Mouse (Mus musculus) thymus, postnatal 36 days (tissue): ENCODE measurements around the gene 4933430I17Rik.

Source experiments
- DNase-seq, 2 experiments: peaks; one replicate each; pipeline ENCODE4 v3.0.0; 2022; ENCODE audit warnings: mixed read lengths in 2 of 2

4933430I17Rik gene

GRCm38 (mm10) chr4:62505991-62506390 is 19.2 kb upstream of the 4933430I17Rik start:
- DNase-seq, result no peak

- DNase-seq, result peak; percentile 61 to 67
These were observed 18.4 kb upstream of the 4933430I17Rik start for GRCm38 (mm10) chr4:62506798-62507197.

DNA sequence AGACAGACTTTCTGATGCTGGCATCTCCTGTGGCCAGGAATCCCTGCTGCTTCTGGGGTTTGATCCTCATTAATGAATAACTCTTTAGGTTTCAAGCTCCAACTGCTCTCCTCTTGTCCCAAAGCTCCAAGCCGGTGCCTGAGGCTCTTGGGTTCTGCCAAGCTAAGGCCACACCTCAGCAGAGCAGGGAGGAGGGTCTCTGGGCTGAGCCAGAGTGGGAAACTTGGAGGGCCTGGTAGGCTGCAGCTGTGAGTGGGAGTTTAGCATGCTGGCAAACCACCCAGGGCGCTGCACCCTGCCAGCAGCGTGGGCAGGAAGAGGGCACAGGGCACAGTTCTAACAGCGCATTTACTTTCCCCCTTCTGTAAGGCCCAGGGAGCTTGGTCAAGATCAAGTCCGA is 16.3 kb upstream of the 4933430I17Rik start:
- no peak for DNase-seq

- DNase-seq, result no peak
These were observed 15.2 kb upstream of the 4933430I17Rik start for GRCm38 (mm10) chr4:62509946-62510345.

DNA sequence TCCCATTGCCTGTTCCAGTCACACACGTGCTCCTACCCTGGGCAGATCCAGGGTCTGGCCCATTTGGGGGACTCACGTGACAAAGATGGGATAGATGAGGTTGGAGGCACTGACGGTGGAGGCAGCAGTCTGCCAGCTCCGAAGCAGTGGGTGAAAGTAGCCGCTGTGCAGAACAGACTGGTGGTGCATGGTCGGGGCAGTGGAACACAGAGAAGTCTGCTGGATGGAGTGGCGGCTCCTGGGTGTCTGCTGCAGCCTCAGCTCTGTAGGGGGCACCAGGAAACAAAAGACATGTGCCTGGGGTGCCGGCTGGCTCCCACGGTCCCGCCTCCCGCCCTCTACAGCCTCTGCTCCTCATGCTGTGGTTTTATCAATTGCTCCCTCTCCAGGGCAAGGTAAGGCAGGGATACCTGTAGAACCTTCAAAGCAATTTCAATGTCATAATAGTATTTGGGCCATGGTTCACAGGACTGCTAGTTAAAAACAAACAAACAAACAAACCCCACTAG is 11.1 kb upstream of the 4933430I17Rik start:
- DNase-seq, result no peak

DNA sequence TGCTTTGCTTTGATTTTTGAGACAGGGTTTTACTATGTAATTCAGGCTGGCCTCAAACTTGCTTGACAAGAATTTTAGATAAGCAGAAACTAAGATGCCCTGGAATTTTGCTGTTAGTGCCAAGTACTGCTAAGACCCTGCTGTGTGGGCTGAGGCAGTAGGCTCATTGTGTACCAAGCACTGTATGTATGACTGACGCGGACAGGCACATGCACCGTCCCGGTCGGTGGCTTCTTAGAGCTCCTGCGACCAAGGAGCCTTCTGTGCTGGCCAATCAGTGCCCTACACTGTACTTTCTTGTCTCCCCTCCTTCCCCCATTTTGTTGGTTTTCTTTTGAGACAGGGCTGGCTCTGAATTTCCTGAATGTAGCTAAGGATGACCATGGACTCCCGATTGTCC is 10.2 kb upstream of the 4933430I17Rik start:
- no peak for DNase-seq

GRCm38 (mm10) chr4:62515490-62515889 is 9.7 kb upstream of the 4933430I17Rik start:
- DNase-seq, result no peak

GRCm38 (mm10) chr4:62516079-62516478 is 9.1 kb upstream of the 4933430I17Rik start:
- DNase-seq, result no peak

DNA sequence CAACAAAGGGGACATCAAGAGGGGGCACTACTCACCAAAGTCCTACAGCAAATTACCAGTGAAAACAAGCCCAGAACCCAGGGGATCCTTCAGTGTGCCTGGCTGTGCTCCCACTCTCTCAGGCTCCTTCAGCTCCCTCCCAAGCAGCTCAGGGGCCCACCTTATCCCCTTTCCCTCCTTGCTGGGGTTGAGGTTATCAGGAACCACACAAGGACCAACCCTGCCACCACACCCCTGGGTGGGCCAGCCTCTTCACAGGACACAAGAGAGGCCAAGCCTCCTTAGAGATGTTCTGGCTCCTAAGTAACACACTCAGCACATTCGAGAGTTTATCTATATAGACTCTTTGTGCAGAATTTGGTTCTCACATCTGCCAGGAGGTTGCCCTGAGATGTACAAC is 8.6 kb upstream of the 4933430I17Rik start:
- no peak for DNase-seq

DNA sequence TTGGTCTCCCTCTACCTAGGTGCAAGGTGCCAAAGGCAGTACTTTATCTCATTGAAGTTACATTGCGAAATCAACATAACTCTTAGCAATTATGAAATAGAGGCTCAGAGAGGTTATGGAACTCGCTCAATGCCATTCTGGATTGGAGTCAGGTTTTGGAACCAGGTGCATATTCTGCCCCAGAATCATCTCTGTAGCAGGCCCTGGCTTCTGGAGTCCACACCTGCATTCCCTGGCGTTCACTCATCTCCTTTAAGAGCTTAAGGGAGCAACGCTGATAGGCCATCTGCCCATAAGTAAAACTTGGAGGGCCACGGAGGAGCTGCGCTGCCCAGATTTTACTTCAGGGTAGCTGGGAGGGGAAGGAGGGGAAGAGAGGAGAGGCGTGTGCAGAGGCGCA is 8.1 kb upstream of the 4933430I17Rik start:
- DNase-seq, result no peak

- DNase-seq, result no peak
These were observed 7.4 kb upstream of the 4933430I17Rik start for GRCm38 (mm10) chr4:62517538-62518415.

DNA sequence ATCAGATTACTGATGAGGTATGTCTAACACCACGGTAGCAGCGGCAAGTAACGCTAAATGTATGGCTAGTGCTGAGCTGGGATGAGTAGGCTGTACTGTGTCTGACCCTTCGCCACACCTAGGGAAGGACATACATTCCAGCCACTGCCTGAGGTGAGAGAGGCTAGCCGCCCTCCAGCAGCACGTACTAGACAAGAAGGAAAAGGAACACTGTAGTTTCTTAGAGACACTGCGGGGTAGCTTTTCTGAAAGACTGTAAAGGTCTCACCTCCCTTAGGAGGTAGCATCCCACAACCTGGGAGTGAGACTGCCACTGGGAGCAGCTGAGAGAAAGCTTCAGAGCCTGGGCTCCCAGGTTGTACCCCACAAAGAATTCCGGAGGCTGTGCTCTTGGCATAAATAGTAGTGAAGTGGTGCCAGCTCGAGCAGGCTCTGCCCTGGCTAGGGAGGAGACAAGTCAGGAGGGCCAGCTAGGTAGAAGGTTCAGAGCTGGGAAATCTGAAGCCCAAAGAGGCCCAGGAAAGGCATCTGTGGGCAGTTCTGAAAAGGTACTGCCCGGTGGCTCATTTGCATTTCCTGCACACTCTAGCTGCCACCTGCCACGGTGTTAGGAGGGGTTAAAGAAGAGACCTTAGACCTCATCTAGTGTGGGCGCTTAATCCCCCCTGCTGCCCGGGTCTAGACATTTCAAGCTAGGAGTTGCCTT is 6.6 kb upstream of the 4933430I17Rik start:
- DNase-seq, result peak in 1 of 2 experiments; percentile 12

GRCm38 (mm10) chr4:62519122-62519848 is 5.9 kb upstream of the 4933430I17Rik start:
- no peak for DNase-seq

DNA sequence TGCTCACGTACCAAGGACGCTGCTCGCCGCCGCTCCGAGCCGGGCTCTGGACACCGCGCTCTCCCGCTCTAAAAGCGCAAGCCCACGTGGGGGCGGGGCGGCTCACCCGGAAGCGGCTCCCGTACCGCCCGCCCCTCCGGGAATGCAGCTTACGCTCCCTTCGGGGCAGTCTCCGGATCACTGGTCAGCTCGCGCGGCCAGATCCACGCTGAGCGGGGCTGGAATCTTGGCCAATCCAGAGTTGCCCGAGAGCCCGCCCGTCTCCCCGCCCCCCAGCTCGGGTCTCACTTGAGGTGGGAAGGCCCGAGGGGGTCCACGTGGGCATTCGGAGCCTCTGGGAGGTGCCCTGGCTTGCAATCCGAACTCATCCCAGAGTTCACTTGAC is 5.3 kb upstream of the 4933430I17Rik start, which contains the start of gene Alad:
Gene Alad, minus strand, starts transcription at position 70 of the 385 bp plus-strand sequence.
- peak; percentile 80 to 81 for DNase-seq

- DNase-seq, result no peak
These were observed 4.2 kb upstream of the 4933430I17Rik start for GRCm38 (mm10) chr4:62520892-62521400.

DNA sequence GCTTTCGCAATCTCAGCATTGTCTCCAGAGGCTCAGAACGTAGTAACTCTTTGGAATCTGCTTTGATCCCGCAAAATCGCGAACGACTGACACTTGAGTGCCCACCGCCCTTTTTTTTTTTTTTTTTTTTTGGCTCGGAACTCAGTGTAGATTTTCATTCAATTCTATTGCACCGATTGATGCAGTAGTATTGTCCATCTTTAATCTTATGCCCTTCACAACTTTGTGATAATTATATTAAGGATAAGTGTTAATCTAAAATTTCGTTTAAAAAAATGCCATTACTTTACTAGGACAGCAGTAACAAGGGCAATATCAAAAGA is 281 bp downstream of the 4933430I17Rik start:
- no peak for DNase-seq

DNA sequence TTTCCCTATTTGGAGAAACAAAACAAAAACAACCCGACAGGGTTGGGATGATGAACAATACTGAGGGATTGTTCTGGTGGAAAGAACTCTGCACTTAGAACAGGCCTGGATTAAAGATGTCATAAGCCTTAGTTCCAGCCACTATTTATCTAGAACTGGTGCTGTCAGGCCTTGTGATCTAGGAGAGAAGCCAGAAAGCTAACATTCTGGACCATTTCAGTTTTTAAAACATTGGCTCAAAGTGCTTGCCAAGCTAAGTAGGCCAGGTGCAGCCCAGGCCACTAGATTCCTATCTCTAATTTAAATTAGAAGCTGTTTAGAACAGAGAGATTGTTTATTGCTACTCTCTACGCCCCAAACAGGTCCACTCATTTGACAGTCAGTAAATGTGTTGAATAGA is 1.1 kb downstream of the 4933430I17Rik start:
- DNase-seq, result no peak

DNA sequence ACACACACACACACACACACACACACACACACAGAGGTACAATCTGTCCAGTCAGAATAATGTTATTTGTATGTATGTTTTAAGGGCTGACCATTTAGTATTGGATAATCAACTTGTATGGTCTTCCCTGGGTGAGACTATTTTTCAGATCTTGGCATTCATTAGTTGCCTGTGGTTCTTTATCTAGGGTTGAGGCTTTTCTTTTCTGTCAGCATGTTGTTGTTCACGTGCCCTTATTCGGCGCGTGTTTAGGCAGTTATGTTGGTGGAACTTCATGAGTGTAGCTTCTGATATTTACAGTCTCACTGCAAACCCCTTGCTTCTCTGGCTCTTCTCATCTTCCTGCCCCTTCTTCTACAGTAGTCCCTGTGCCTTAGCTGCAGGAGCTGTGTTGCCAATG is 2.5 kb downstream of the 4933430I17Rik start:
- DNase-seq, result no peak

DNA sequence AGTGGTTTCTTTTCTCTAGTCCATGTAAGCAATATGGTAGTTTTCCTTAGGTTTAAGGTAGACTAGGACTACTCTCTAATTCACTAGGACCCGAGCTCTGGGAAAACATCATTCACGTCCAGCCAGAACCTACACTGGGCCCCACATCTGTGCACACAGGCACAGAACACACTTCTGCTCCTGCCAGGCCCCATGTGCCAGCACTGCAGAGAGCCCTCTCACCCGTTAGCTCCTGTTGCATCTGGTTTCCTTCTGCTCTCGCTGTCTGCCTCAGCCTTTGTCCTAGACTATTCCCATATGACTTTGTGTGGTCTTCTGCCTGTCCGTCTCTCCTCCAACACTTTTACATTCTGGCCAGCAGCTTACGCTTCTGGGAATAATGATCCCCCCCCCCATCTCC is 8.6 kb downstream of the 4933430I17Rik start:
- no peak for DNase-seq

GRCm38 (mm10) chr4:62541802-62542201 is 16.6 kb downstream of the 4933430I17Rik start:
- no peak for DNase-seq

- DNase-seq, result no peak
These were observed 18.6 kb downstream of the 4933430I17Rik start for GRCm38 (mm10) chr4:62543782-62544181.

- no peak for DNase-seq
These were observed 19.6 kb downstream of the 4933430I17Rik start for GRCm38 (mm10) chr4:62544801-62545200.

GRCm38 (mm10) chr4:62551966-62552365 is 26.8 kb downstream of the 4933430I17Rik start:
- peak; percentile 53 to 61 for DNase-seq
